14 mouse cellular contexts compared by ENCODE assay signal in genomic region chr10:81388505-81389055, GRCm38 (mm10). TPM values are rescaled to one million over a fixed set of nuclear protein-coding genes. Genes with fewer than 3 reads are reported as not detected.
A peak's percentile ranks its signal among the peaks of the same experiment; 100 is the strongest.
DNase-seq lines count a peak whose midpoint lies in the region; ATAC-seq and TF ChIP-seq lines count a peak whose summit lies in the region.
"Had no signal": no experiment of that assay in that cellular context is flagged by ENCODE, and none has a peak within 500 bp of the region (broad histone marks: within the 10 kb centered on the region; RNA-seq: fewer than 3 reads in every experiment).

TSS of gene Gm48552 (plus strand) at chr10:81389005.

- H3K9ac ChIP-seq in heart, embryonic 13.5 days = peak within 1 kb of the TSS; percentile 69
- 0 out of 2 replicates have a peak within 1 kb of the TSS, but pooled peaks have one; percentile 26 for H3K9ac ChIP-seq in lung, embryonic 16.5 days (ENCODE audit: low read length)
- no peak within 1 kb of the TSS for H3K9ac ChIP-seq in hindbrain, postnatal 0 days (replicated peaks; ENCODE audit: low read length)
- H3K9ac ChIP-seq in neural tube, embryonic 13.5 days = peak within 1 kb of the TSS; percentile 49

- no peak within 1 kb of the TSS for H3K4me2 ChIP-seq in heart, embryonic 13.5 days
- no peak within 1 kb of the TSS for H3K4me2 ChIP-seq in lung, embryonic 16.5 days (ENCODE audit: low read depth, low read length)
- H3K4me2 ChIP-seq in hindbrain, postnatal 0 days (ENCODE audit: low read depth, low read length) = no peak within 1 kb of the TSS
- no peak within 1 kb of the TSS for H3K4me2 ChIP-seq in neural tube, embryonic 13.5 days

- DNase-seq in heart, adult 11 months = no peak
- DNase-seq in lung, postnatal 4 days = no peak
- no peak for DNase-seq in hindbrain, postnatal 0 days (ENCODE audit: low spot score)
- no peak for DNase-seq in spleen, adult 12 weeks (ENCODE audit: low spot score)
- DNase-seq: cerebellum, postnatal 36 days; gastrocnemius, postnatal 14 days; right cerebral cortex, postnatal 14 days had no signal

- H3K27me3 ChIP-seq in heart, embryonic 13.5 days (replicated peaks) = no peaks in the 10 kb centered on the region
- no peaks in the 10 kb centered on the region for H3K27me3 ChIP-seq in lung, embryonic 16.5 days (ENCODE audit: control insufficient read depth, insufficient read depth, low read depth, low read length)
- no peaks in the 10 kb centered on the region for H3K27me3 ChIP-seq in hindbrain, postnatal 0 days (ENCODE audit: insufficient read depth, low read length)
- no peaks in the 10 kb centered on the region for H3K27me3 ChIP-seq in neural tube, embryonic 13.5 days
- H3K27me3 ChIP-seq: megakaryocyte, embryonic 14.5 days had no signal

- H3K9me3 ChIP-seq in heart, embryonic 13.5 days = no peaks in the 10 kb centered on the region
- no peaks in the 10 kb centered on the region for H3K9me3 ChIP-seq in lung, embryonic 16.5 days (ENCODE audit: control insufficient read depth, low read length)
- no peaks in the 10 kb centered on the region for H3K9me3 ChIP-seq in hindbrain, postnatal 0 days (ENCODE audit: low read length)
- no peaks in the 10 kb centered on the region for H3K9me3 ChIP-seq in neural tube, embryonic 13.5 days
- H3K9me3 ChIP-seq: megakaryocyte, embryonic 14.5 days had no signal

- no peak for ATAC-seq in heart, embryonic 13.5 days (ENCODE audit: extremely low read depth, insufficient number of reproducible peaks, low FRiP score, low TSS enrichment)
- ATAC-seq in lung, embryonic 16.5 days (ENCODE audit: low read depth) = no peak
- ATAC-seq in hindbrain, postnatal 0 days = no peak
- no peak for ATAC-seq in neural tube, embryonic 13.5 days (ENCODE audit: low read depth)
- ATAC-seq in granulocyte monocyte progenitor cell, adult 5-6 weeks (replicated peaks; ENCODE audit: poor library complexity, severe bottlenecking) = no peak

- peaks cover 42% of the 10 kb centered on the region for H3K4me1 ChIP-seq in heart, embryonic 13.5 days
- H3K4me1 ChIP-seq in lung, embryonic 16.5 days (replicated peaks; ENCODE audit: control insufficient read depth, insufficient read depth, low read length) = peaks cover 29% of the 10 kb centered on the region
- peaks cover 14% of the 10 kb centered on the region; the same call in 1 of the 2 replicates for H3K4me1 ChIP-seq in hindbrain, postnatal 0 days (ENCODE audit: insufficient read depth, low read length)
- H3K4me1 ChIP-seq in neural tube, embryonic 13.5 days (replicated peaks) = peaks cover 31% of the 10 kb centered on the region

- peak within 1 kb of the TSS; percentile 68 for H3K27ac ChIP-seq in heart, embryonic 13.5 days (replicated peaks)
- peak within 1 kb of the TSS; percentile 28; the same call in 1 of the 2 replicates for H3K27ac ChIP-seq in lung, embryonic 16.5 days (ENCODE audit: low read length)
- H3K27ac ChIP-seq in hindbrain, postnatal 0 days = peak within 1 kb of the TSS; percentile 43; the same call in 1 of the 2 replicates
- no peak within 1 kb of the TSS; the same call in 1 of the 2 replicates for H3K27ac ChIP-seq in neural tube, embryonic 13.5 days (replicated peaks)

- no peak for TF ChIP-seq CTCF in hindbrain, postnatal 0 days (IDR thresholded peaks at IDR 0.05; ENCODE audit: low read depth)

- no peak within 1 kb of the TSS for H3K4me3 ChIP-seq in heart, embryonic 13.5 days
- H3K4me3 ChIP-seq in lung, embryonic 16.5 days (ENCODE audit: low read length) = no peak within 1 kb of the TSS
- no peak within 1 kb of the TSS for H3K4me3 ChIP-seq in hindbrain, postnatal 0 days (ENCODE audit: low read length)
- H3K4me3 ChIP-seq in neural tube, embryonic 13.5 days = no peak within 1 kb of the TSS
- H3K4me3 ChIP-seq: erythroblast, embryonic 14.5 days had no signal

- 83% methylated on average over 5 of the region's 5 CpGs for WGBS in heart, embryonic 13.5 days
- 43% methylated on average over 5 of the region's 5 CpGs for WGBS in lung, embryonic 16.5 days
- 83% methylated on average over 5 of the region's 5 CpGs for WGBS in hindbrain, postnatal 0 days
- 87% methylated on average over 5 of the region's 5 CpGs for WGBS in neural tube, embryonic 13.5 days

- peaks cover 46% of the 10 kb centered on the region for H3K36me3 ChIP-seq in heart, embryonic 13.5 days
- peaks cover 26% of the 10 kb centered on the region for H3K36me3 ChIP-seq in lung, embryonic 16.5 days (ENCODE audit: control insufficient read depth, insufficient read depth, low read length)
- peaks cover 33% of the 10 kb centered on the region for H3K36me3 ChIP-seq in hindbrain, postnatal 0 days (ENCODE audit: insufficient read depth, low read length)
- peaks cover 41% of the 10 kb centered on the region for H3K36me3 ChIP-seq in neural tube, embryonic 13.5 days

RNA-seq across cellular contexts. Expression of gene Gm48552, which starts in this region (rescaled TPM):
- polyA plus RNA-seq in heart, embryonic 13.5 days (2015; fragmentation: Nextera tagmentation; extraction: Ambion mirVana) = 0.82 and 1.1 TPM in 2 replicates
- polyA plus RNA-seq in lung, embryonic 16.5 days (2015; fragmentation: Nextera tagmentation; extraction: Ambion mirVana) = 1.2 and 1.7 TPM in 2 replicates
- 7.5 TPM in 2 replicates for total RNA-seq in hindbrain, postnatal 0 days (2014; rRNA removed)
- 2.7 and 4.0 TPM in 2 replicates for polyA plus RNA-seq in hindbrain, postnatal 0 days (2015; fragmentation: Nextera tagmentation; extraction: Ambion mirVana)
- 1.3 and 2.5 TPM in 2 replicates for polyA plus RNA-seq in neural tube, embryonic 13.5 days (2015; fragmentation: Nextera tagmentation; extraction: Ambion mirVana)
- total RNA-seq in granulocyte monocyte progenitor cell, adult 5-6 weeks (2014; fragmentation: Nextera tagmentation) = 2.2 TPM in 1 of 2 replicates, not detected in the other
- total RNA-seq in granulocyte monocyte progenitor cell, adult 5-6 weeks (2017) = not detected in 2 replicates
- total RNA-seq: neutrophil, adult 5-6 weeks had no signal
